9 mouse cellular contexts compared by ENCODE assay signal in the genomic region with DNA sequence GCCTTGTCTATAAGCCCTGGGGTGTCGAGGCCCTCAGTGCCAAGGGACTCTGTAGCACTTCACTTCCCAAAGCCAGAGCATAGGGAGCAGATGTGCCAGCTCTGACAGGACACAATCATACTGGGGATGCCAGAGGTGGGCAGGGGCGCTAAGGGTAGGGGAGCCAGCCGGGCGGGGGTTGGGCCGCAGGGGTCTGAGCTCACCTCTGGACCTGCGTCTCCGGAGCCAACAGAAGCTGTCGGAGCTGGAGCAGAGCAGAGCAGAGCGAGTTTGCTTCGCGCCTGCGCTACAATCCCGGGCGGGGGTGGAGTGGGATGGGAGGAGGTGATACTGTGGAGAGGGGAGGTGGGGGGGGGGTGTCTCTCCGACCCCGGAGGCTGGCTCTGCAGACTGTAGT. TPM values are rescaled to one million over a fixed set of nuclear protein-coding genes. Genes with fewer than 3 reads are reported as not detected.
DNase-seq lines count a peak whose midpoint lies in the region; ATAC-seq and TF ChIP-seq lines count a peak whose summit lies in the region.
"Had no signal": no experiment of that assay in that cellular context is flagged by ENCODE, and none has a peak within 500 bp of the region (broad histone marks: within the 10 kb centered on the region; RNA-seq: fewer than 3 reads in every experiment).

A gene (minus strand): TSS at position 294 of the 397 bp plus-strand sequence.

- ATAC-seq in forebrain, embryonic 11.5 days (replicated peaks; ENCODE audit: low FRiP score): peak; percentile 75

- TF ChIP-seq POLR2A in olfactory bulb, adult 2 months (IDR thresholded peaks at IDR 0.05; ENCODE audit: insufficient read depth, low read depth, low read length): no peak; the same call in 1 of the 2 replicates

- no peak for TF ChIP-seq CTCF in layer of hippocampus, adult 2 months (conservative IDR thresholded peaks at IDR 0.05)
- no peak for TF ChIP-seq CTCF in olfactory bulb, adult 2 months (IDR thresholded peaks at IDR 0.05; ENCODE audit: insufficient read depth, low read depth, low read length)

- H3K27ac ChIP-seq in layer of hippocampus, adult 2 months: peak within 1 kb of the TSS; percentile 74
- peak within 1 kb of the TSS; percentile 63 for H3K27ac ChIP-seq in forebrain, embryonic 11.5 days (ENCODE audit: low read depth, low read length)
- H3K27ac ChIP-seq in olfactory bulb, adult 2 months (ENCODE audit: insufficient read depth, low read depth, low read length): peak within 1 kb of the TSS; percentile 77

- no peaks in the 10 kb centered on the region for H3K27me3 ChIP-seq in forebrain, embryonic 11.5 days (ENCODE audit: control insufficient read depth, insufficient read depth, low read length)

- no peaks in the 10 kb centered on the region for H3K9me3 ChIP-seq in forebrain, embryonic 11.5 days (ENCODE audit: control insufficient read depth, low read length)

- H3K4me3 ChIP-seq in layer of hippocampus, adult 2 months: peak within 1 kb of the TSS; percentile 49
- peak within 1 kb of the TSS; percentile 11; the same call in 1 of the 2 replicates for H3K4me3 ChIP-seq in forebrain, embryonic 11.5 days (ENCODE audit: low read depth, low read length)
- H3K4me3 ChIP-seq in olfactory bulb, adult 2 months (ENCODE audit: insufficient read depth, low read depth, low read length): peak within 1 kb of the TSS; percentile 68

- peak within 1 kb of the TSS; percentile 36 for H3K4me2 ChIP-seq in forebrain, embryonic 11.5 days (ENCODE audit: low read depth, low read length, severe bottlenecking)

- H3K36me3 ChIP-seq in forebrain, embryonic 11.5 days (ENCODE audit: control insufficient read depth, insufficient read depth, low read length): no peaks in the 10 kb centered on the region

- H3K4me1 ChIP-seq in forebrain, embryonic 11.5 days (replicated peaks; ENCODE audit: control insufficient read depth, insufficient read depth, low read length): peaks cover 10% of the 10 kb centered on the region; the same call in 1 of the 2 replicates
- H3K4me1 ChIP-seq in olfactory bulb, adult 2 months (ENCODE audit: control insufficient read depth, insufficient read depth, low read length): peaks cover 24% of the 10 kb centered on the region

- peak within 1 kb of the TSS; percentile 41 for H3K9ac ChIP-seq in forebrain, embryonic 11.5 days (ENCODE audit: low read length)

- 2% methylated on average over 15 of the region's 16 CpGs for WGBS in forebrain, embryonic 11.5 days
- WGBS in olfactory bulb, adult 2 months: 3% methylated on average over 16 of the region's 16 CpGs

- DNase-seq in layer of hippocampus, adult 2 months (ENCODE audit: low spot score in 2 of 2): peak in 1 of 2 experiments; percentile 54
- no peak for DNase-seq in layer of hippocampus, adult 11-12 months (ENCODE audit: low spot score)
- peak; percentile 78 for DNase-seq in forebrain, embryonic 11.5 days (ENCODE audit: low spot score)
- peak in 1 of 2 experiments; percentile 30 for DNase-seq in layer of hippocampus, postnatal 36 days
- no peak for DNase-seq in ovary, postnatal 36 days (ENCODE audit: low spot score)
- no peak for DNase-seq in ovary, postnatal 10 days (ENCODE audit: low spot score)
- no peak for DNase-seq in gastrocnemius, postnatal 10 days
- DNase-seq: gastrocnemius, postnatal 25 days had no signal

RNA-seq across cellular contexts. Expression of the gene that starts here (rescaled TPM):
- total RNA-seq in layer of hippocampus, adult 2 months (2021): 10 to 100 TPM; 66.3 to 83.0 TPM
- 6.3 and 7.6 TPM in 2 replicates for polyA plus RNA-seq in forebrain, embryonic 11.5 days (2014; fragmentation: Nextera tagmentation; extraction: Ambion mirVana)
- 10 to 100 TPM; 67.2 to 85.4 TPM for total RNA-seq in layer of hippocampus, postnatal 36 days (2021)
- not detected in 2 replicates for polyA plus RNA-seq in olfactory bulb, adult 2 months (2012; ENCODE audit: insufficient read depth, insufficient read length, low replicate concordance, missing spikeins)
- under 1 TPM in 1 of 2 experiments, not detected in 1; 0.18 TPM for total RNA-seq in gastrocnemius, postnatal 10 days (2021)
- total RNA-seq: gastrocnemius, postnatal 25 days had no signal

Comparison
In these comparisons a context has a peak if more than half of its experiments do, and no peak if none do; other contexts are left out.
1. RNA of the gene that starts here (total RNA-seq): 67.2 to 85.4 TPM in layer of hippocampus, postnatal 36 days and 66.3 to 83.0 TPM in layer of hippocampus, adult 2 months; 0.18 TPM in gastrocnemius, postnatal 10 days; every median in the first group is over 10 times any median in the second.
2. H3K4me3 ChIP-seq: peak in every context shown above with its lines; median percentile 68 in olfactory bulb, adult 2 months; 49 in layer of hippocampus, adult 2 months; 11 in forebrain, embryonic 11.5 days.
3. Peak in every context shown above with its lines, with median percentiles within 50 percentile points of each other: H3K27ac ChIP-seq.